Mouse (Mus musculus) brain, embryonic 14.5 days (tissue): Measurements from ENCODE around the gene Tacc2. TPM values are rescaled to one million over a fixed set of nuclear protein-coding genes. Genes with fewer than 3 reads are reported as not detected.

Experiments
- DNase-seq: peaks from one replicate; pipeline ENCODE4 v3.0.0-alpha.2; 2011; ENCODE audit warnings: low read depth
- CTCF ChIP-seq: fragments of 200-500 bp; IDR thresholded peaks from 2 replicates; pipeline ENCODE4 v1.5.1; 2012; ENCODE audit warnings: inconsistent platforms, mild to moderate bottlenecking, moderate library complexity, borderline replicate concordance; ENCODE audit not compliant: insufficient read depth, insufficient read length; ENCODE audit errors: extremely low read depth
- POLR2A ChIP-seq: fragments of 200-500 bp; IDR thresholded peaks from 2 replicates; pipeline ENCODE4 v1.6.1; 2012; ENCODE audit warnings: mild to moderate bottlenecking, inconsistent platforms, borderline replicate concordance; ENCODE audit not compliant: poor library complexity, insufficient read depth, insufficient read length, severe bottlenecking; ENCODE audit errors: extremely low read depth
- polyA plus RNA-seq: library from polyadenylated mRNA; depleted of rRNA; stranded (reverse); fragments of >200 nt; gene quantifications from 2 replicates; pipeline ENCODE4 v1.2.3, GENCODE M21; 2012; rRNA removed

The Tacc2 gene
- polyA plus RNA-seq, 1 experiment: 66.9 TPM

DNA sequence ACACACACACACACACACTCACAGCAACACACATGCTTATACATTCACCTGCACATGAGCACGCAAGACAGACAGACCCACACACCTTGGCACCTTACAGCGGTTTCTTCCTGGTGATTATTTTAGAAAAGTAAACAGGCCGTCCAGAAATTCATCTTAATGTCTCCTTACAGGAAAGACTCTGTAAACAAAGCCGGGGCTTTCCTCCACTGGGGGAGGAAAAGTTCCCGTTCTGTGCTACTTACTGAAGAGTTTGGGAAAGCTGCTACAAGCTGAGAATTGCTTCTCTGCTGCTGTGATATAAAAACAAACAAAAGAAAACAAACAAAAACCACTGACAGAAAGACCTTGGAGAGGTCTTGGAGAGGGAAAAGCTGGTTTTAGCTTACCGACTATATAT lies 231.5 kb downstream of the Tacc2 start:
- DNase-seq: no peak
- no peak for TF ChIP-seq CTCF
- no peak for TF ChIP-seq POLR2A

DNA sequence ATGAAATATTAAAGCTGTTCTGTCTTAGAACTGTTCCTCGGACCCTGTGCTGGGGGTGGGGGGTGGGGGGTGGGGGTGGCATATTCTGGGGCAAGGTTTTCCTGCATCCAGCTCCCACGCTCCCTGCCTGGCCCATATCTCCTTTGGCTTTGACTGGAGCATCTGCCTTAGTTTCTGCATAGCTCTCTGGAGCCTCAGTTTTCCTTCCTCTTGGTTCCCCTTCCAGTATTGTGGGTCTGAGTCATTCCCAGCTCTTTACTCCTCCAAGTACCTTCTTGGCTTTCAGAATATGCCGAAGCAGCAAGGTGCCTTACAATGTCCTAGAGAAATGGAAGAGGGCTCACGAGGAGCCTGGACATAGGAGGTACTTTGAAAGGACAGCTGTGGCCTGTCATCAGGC lies 233.0 kb downstream of the Tacc2 start:
- DNase-seq: no peak

GRCm38 (mm10) chr7:130812407-130812806 lies 235.2 kb downstream of the Tacc2 start:
- TF ChIP-seq POLR2A: no peak
- no peak for TF ChIP-seq CTCF

More for the DNA sequence above, 233.0 kb downstream of the Tacc2 start:
- TF ChIP-seq POLR2A (no peak), CTCF (no peak)

More at GRCm38 (mm10) chr7:130812407-130812806, 235.2 kb downstream of the Tacc2 start:
- no peak for DNase-seq

Other genes starting within 250 kb of the Tacc2 start
- gene Ate1, start 57.1 kb upstream of the Tacc2 start, polyA plus RNA-seq: 17.9 and 30.2 TPM in 2 replicates
- gene Nsmce4a, start 4.3 kb upstream of the Tacc2 start, polyA plus RNA-seq: 55.8 and 63.4 TPM in 2 replicates
- gene Btbd16, start 196.6 kb downstream of the Tacc2 start, polyA plus RNA-seq: not detected in 2 replicates